Mouse (Mus musculus) liver, embryonic 11.5 days (tissue): ENCODE results near the gene Pck2. TPM values are rescaled to one million over a fixed set of nuclear protein-coding genes. Genes with fewer than 3 reads are reported as not detected.

Experiments
- ATAC-seq: fragments of 200-750 bp; cut with Nextera tagmentation; replicated peaks from 2 replicates; pipeline ENCODE4 v1.8.0; 2017; ENCODE audit warnings: moderate number of reproducible peaks, mild to moderate bottlenecking, moderate TSS enrichment, moderate library complexity; ENCODE audit not compliant: low FRiP score
- DNase-seq: peaks from one replicate; pipeline ENCODE4 v3.0.0-alpha.2; 2017; ENCODE audit warnings: low spot score
- H3K27ac ChIP-seq: fragments of 300-500 bp; sonication (generic); 2 replicates; pipeline ENCODE4 v1.5.1; 2014; ENCODE audit warnings: mild to moderate bottlenecking, low read depth, low read length, control low read depth
- H3K27me3 ChIP-seq: fragments of 300-500 bp; sonication (generic); replicated peaks from 2 replicates; pipeline ENCODE4 v1.6.1; 2014; ENCODE audit warnings: low read length, mixed read lengths; ENCODE audit not compliant: control insufficient read depth, insufficient read depth
- H3K36me3 ChIP-seq: fragments of 300-500 bp; sonication (generic); 2 replicates; pipeline ENCODE4 v1.6.1; 2014; ENCODE audit warnings: mild to moderate bottlenecking, low read length, moderate library complexity, mixed read lengths; ENCODE audit not compliant: control insufficient read depth, insufficient read depth
- H3K4me1 ChIP-seq: fragments of 300-500 bp; sonication (generic); replicated peaks from 2 replicates; pipeline ENCODE4 v1.6.1; 2014; ENCODE audit warnings: low read length, mixed read lengths; ENCODE audit not compliant: control insufficient read depth, insufficient read depth
- H3K4me2 ChIP-seq: fragments of 300-500 bp; sonication (generic); 2 replicates; pipeline ENCODE4 v1.6.1; 2014; ENCODE audit warnings: mild to moderate bottlenecking, control low read depth, moderate library complexity
- H3K4me3 ChIP-seq: fragments of 300-500 bp; sonication (generic); 2 replicates; pipeline ENCODE4 v1.5.1; 2014; ENCODE audit warnings: low read depth, low read length, control low read depth
- H3K9ac ChIP-seq: fragments of 300-500 bp; sonication (generic); 2 replicates; pipeline ENCODE4 v1.6.1; 2014; ENCODE audit warnings: low read depth, low read length, control low read depth
- H3K9me3 ChIP-seq: fragments of 300-500 bp; sonication (generic); 2 replicates; pipeline ENCODE4 v1.6.1; 2016; ENCODE audit warnings: low read length, inconsistent platforms, mixed read lengths; ENCODE audit not compliant: control insufficient read depth
- WGBS: fragments of 180-500 bp; shearing (Covaris S2); extraction: QIAGEN DNeasy Blood & Tissue Kit; methylation state at CpG from one replicate; pipeline ENCODE4 v1.1.7; 2014; 5-methylcytosine and 5-hydroxymethylcytosine counted together
- polyA plus RNA-seq: library from polyadenylated mRNA; unstranded; fragments of >200 nt; fragmentation: Nextera tagmentation; extraction: Ambion mirVana; gene quantifications from 2 replicates; pipeline ENCODE4 v1.2.1, GENCODE M21; 2014

Pck2 gene
- polyA plus RNA-seq, 1 experiment from 2014 or later, result 49.8 TPM

DNA sequence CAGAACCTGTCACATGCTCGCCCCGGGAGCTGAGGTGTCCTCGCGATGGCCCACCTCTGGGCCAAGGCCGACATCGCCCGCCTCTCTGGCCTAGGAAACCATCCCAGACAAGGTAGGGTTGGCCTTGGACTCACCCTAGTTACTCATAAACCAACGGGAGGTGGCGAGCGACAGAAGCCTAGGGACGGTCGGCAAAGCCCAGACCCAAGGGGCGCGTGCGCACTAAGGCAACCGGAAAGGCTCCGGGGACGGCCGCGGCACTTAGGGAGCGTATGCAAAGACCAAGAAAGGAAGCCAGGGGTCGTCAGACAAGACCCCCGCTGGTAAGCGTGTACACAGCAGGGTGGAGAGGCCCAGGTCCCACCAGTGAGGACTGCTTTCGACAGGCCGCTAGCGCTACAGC, 19.7 kb downstream of the Pck2 start, which contains the start of gene Dcaf11:
Gene Dcaf11 (plus strand): TSS at position 208 of the 403 bp plus-strand sequence.
- Histone ChIP-seq H3K9ac (peak within 1 kb of the TSS; percentile 85), H3K27ac (peak within 1 kb of the TSS; percentile 99), H3K36me3 (peaks cover 5% of the 10 kb centered on the region; the same call in 1 of the 2 replicates), H3K27me3 (no peaks in the 10 kb centered on the region), H3K9me3 (no peaks in the 10 kb centered on the region), H3K4me3 (peak within 1 kb of the TSS; percentile 68), H3K4me1 (peaks cover 24% of the 10 kb centered on the region), H3K4me2 (peak within 1 kb of the TSS; percentile 92)
- peak; percentile 90 for DNase-seq
- under 1% methylated on average over 27 of the region's 27 CpGs for WGBS
- ATAC-seq, result peak; percentile 77

DNA sequence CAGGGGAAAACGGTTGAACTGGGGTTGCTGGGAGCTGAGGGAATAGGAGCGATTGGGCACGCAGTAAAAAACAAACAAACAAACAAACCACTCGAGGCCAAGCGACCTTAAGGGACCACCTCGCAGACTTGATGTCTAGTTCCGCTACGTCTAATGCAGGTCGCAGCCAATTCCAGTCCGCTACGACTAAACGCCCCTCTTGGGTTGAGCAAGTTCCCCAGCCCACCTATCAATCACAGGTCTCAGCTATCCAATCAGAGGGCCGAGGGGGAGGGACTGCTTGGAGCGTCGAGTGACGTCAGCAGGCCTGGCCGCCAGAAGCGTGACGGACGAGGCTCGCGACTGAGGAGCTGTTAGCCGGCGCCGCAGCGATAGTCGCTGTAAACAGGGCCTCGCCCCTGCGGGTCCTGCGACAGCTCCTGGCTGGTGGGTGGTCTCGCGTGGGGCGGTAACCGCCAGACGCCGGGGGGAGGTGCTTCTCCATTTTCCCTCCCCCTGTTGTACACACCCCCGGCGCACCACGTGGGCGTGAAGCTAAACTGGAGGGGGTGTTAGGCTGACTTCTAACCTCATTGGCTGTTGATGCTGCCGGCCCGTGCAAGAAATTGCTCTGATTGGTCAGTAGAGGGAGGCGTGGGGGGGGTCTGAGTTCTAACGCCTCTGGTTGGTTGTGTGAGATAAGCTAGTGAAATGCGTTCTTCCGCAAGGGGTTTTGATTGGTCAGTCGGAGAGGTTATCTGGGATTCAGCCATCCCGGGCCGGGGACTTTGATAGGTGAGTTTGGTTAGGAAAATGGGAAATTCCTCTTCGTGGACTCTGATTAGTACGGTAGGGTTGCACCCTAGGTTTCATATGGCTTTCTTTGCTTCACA, 20.4 kb downstream of the Pck2 start, which contains the start of gene A730061H03Rik:
Gene A730061H03Rik (minus strand): TSS at position 205 of the 872 bp plus-strand sequence.
- peak within 1 kb of the TSS; percentile 99 for H3K27ac ChIP-seq

DNA sequence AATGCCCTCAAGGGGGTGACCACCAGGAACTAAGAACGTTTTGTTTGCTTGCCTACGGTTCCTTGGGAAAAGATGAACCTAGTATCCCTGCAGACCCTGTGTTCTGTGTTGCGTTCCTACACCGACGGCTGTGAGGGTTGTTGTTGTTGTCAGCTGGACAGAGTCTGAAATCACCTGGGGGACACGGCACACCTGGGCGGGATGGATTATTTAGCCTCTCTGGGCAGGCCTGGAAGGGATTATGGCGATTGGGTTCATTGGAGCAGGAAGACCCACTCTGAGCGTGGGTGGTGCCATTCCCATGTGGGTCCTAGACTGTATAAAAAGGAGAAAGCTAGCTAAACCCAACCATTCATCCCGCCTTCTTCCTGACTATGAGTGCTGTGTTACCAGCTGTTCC, 21.8 kb downstream of the Pck2 start:
- Histone ChIP-seq H3K36me3 (peaks cover 24% of the 10 kb centered on the region), H3K4me3 (peak overlapping the region; percentile 68; the same call in 1 of the 2 replicates), H3K27me3 (no peaks in the 10 kb centered on the region), H3K9me3 (no peaks in the 10 kb centered on the region), H3K9ac (no peak overlapping the region), H3K27ac (no peak overlapping the region), H3K4me1 (peaks cover 19% of the 10 kb centered on the region), H3K4me2 (no peak overlapping the region; the same call in 1 of the 2 replicates)
- WGBS, result 87% methylated on average over 10 of the region's 10 CpGs
- DNase-seq (no peak), ATAC-seq (no peak)

More for the DNA sequence above, 20.4 kb downstream of the Pck2 start, which contains the start of gene A730061H03Rik:
- Histone ChIP-seq H3K9me3 (no peaks in the 10 kb centered on the region), H3K4me2 (peak within 1 kb of the TSS; percentile 92), H3K27me3 (no peaks in the 10 kb centered on the region), H3K4me1 (peaks cover 24% of the 10 kb centered on the region), H3K4me3 (peak within 1 kb of the TSS; percentile 68), H3K9ac (peak within 1 kb of the TSS; percentile 85), H3K36me3 (peaks cover 9% of the 10 kb centered on the region; the same call in 1 of the 2 replicates)
- peak; percentile 98 for DNase-seq
- peak; percentile 91 for ATAC-seq
- WGBS, result under 1% methylated on average over 51 of the region's 51 CpGs

DNA sequence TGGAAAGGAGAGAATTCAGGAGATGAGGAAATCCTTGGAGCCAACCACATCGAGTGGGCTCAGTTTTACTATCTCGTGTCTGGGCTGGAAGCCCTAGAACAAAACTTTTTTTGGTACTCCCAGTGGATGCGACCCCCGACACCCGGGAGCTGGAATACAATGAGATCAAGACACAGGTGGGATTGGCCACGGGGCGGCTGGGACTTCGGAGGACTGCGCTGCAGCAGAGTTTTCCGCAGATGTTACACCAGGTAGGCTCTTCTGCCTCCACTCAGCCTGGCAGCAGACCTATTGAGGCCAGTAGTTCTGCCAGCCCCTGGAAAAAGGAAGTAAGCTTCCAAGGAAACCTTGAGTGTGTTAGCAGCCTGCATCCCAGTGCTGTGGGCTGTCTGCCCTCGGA, 23.2 kb downstream of the Pck2 start:
- H3K27me3 ChIP-seq, result no peaks in the 10 kb centered on the region
- H3K4me3 ChIP-seq, result no peak overlapping the region
- 85% methylated on average over 11 of the region's 11 CpGs for WGBS
- no peak overlapping the region for H3K4me2 ChIP-seq
- no peak overlapping the region for H3K9ac ChIP-seq
- no peak for ATAC-seq
- peaks cover 31% of the 10 kb centered on the region for H3K36me3 ChIP-seq
- H3K27ac ChIP-seq, result no peak overlapping the region
- peaks cover 12% of the 10 kb centered on the region for H3K4me1 ChIP-seq
- H3K9me3 ChIP-seq, result no peaks in the 10 kb centered on the region
- DNase-seq, result no peak

DNA sequence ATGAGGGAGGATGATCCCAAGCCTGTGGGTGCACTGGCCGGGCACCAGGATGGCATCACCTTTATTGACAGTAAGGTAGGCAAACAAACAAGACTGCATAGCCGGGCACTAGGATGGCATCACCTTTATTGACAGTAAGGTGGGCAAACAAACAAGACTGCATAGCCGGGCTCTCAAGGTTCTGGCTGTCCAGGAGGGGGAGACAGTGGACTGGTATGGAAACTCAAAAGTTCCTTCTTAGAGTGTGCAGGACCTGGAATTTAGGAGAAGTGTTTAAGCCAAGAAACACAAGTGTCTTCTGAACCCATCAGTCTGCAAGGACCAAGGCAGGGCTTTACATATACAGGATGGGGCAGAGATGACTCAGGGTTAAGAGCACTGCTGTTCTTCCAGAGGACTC, 25.7 kb downstream of the Pck2 start:
- no peak for DNase-seq
- WGBS, result 83% methylated on average over 3 of the region's 3 CpGs

DNA sequence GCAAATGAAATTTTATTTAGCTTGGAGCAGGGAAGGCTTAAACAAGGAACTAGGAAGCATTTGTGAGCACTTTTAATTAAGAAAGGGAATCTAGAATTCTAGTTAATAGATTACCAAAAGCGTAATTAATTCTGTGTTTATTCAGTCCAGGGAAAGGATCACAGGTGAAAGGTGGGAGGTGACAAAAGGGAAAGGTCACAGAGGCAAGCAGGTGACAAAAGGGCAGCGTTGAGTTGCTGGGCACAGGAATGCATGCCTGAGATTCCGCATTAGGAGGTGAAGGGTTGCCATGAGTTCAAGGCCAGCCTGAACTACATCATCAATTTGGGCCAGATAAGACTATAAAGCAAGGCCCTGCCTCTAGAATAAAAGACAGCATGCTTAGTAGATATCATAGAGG, 27.4 kb downstream of the Pck2 start:
- H3K4me3 ChIP-seq, result no peak overlapping the region
- DNase-seq (no peak), ATAC-seq (no peak)
- no peaks in the 10 kb centered on the region for H3K9me3 ChIP-seq
- H3K9ac ChIP-seq, result no peak overlapping the region
- no peaks in the 10 kb centered on the region for H3K4me1 ChIP-seq
- peaks cover 42% of the 10 kb centered on the region for H3K36me3 ChIP-seq
- WGBS, result 87% methylated on average over 3 of the region's 3 CpGs
- H3K27ac ChIP-seq, result no peak overlapping the region
- H3K27me3 ChIP-seq, result no peaks in the 10 kb centered on the region
- H3K4me2 ChIP-seq, result no peak overlapping the region

More for the DNA sequence above, 25.7 kb downstream of the Pck2 start:
- no peak for ATAC-seq
- Histone ChIP-seq H3K36me3 (peaks cover 42% of the 10 kb centered on the region), H3K4me2 (no peak overlapping the region), H3K9me3 (no peaks in the 10 kb centered on the region), H3K27ac (no peak overlapping the region), H3K4me3 (no peak overlapping the region), H3K4me1 (peaks cover 7% of the 10 kb centered on the region), H3K9ac (no peak overlapping the region), H3K27me3 (no peaks in the 10 kb centered on the region)

DNA sequence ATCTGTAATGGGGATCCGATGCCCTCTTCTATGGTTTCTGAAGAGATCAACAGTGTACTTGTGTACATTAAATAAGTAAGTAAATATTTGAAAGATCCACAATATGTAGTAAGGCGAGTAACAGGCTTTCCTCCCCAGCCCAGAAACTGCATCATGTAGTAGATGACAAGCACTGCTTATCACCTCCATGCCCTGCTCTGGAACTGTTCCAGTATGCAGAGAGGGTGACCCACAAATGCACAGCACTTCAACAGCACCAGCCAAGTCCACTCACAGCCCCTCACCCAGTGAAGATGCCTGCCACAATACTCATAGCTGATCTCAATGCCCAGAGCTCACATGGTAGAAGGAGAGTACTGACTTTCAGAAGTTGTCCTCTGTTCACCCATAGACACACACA, 30.5 kb downstream of the Pck2 start:
- no peak overlapping the region for H3K9ac ChIP-seq
- H3K9me3 ChIP-seq, result no peaks in the 10 kb centered on the region
- DNase-seq (no peak), ATAC-seq (no peak)
- no peak overlapping the region for H3K27ac ChIP-seq
- WGBS, result 83% methylated on average over 2 of the region's 2 CpGs
- H3K27me3 ChIP-seq, result no peaks in the 10 kb centered on the region
- H3K4me3 ChIP-seq, result no peak overlapping the region
- H3K4me1 ChIP-seq, result peaks cover 4% of the 10 kb centered on the region; the same call in 1 of the 2 replicates
- peaks cover 31% of the 10 kb centered on the region for H3K36me3 ChIP-seq
- H3K4me2 ChIP-seq, result no peak overlapping the region

DNA sequence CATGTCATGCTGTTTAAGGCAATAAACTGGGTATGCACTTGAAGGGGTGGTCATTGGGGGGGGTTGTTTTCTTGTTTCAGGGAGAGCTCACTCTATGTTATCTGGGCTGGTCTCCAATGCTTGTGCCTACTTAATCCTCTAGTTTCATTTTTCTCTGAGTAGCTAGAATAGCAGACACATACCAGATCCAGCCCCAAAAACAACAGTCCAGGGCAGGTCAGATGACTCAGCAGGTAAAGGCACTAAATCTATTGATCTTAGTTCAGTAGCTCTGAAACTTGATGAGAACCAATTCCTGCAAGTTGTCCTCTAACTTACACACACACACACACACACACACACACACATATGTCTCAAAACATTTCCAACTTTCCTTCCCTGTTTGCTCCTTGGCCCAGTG, 31.7 kb downstream of the Pck2 start:
- Histone ChIP-seq H3K27ac (no peak overlapping the region), H3K27me3 (no peaks in the 10 kb centered on the region), H3K4me3 (no peak overlapping the region), H3K9ac (no peak overlapping the region), H3K4me1 (peaks cover 4% of the 10 kb centered on the region; the same call in 1 of the 2 replicates), H3K4me2 (no peak overlapping the region), H3K36me3 (peaks cover 19% of the 10 kb centered on the region), H3K9me3 (no peaks in the 10 kb centered on the region)
- DNase-seq, result no peak
- ATAC-seq, result no peak
